Mouse (Mus musculus) c-Kit-positive CD71-positive TER-119-negative erythroid progenitor cells, embryonic 14.5 days (primary cell): Measurements from ENCODE around the gene Slc35a1.
"Not testable (repeated sequence)": the region's sequence is repeated elsewhere in the genome, so short reads cannot be mapped to it uniquely, and the experiment has no call there.

Source experiments
- DNase-seq: peaks from one replicate; pipeline ENCODE4 v3.0.0-alpha.2; 2013; ENCODE audit warnings: low read depth

Slc35a1 gene

DNA sequence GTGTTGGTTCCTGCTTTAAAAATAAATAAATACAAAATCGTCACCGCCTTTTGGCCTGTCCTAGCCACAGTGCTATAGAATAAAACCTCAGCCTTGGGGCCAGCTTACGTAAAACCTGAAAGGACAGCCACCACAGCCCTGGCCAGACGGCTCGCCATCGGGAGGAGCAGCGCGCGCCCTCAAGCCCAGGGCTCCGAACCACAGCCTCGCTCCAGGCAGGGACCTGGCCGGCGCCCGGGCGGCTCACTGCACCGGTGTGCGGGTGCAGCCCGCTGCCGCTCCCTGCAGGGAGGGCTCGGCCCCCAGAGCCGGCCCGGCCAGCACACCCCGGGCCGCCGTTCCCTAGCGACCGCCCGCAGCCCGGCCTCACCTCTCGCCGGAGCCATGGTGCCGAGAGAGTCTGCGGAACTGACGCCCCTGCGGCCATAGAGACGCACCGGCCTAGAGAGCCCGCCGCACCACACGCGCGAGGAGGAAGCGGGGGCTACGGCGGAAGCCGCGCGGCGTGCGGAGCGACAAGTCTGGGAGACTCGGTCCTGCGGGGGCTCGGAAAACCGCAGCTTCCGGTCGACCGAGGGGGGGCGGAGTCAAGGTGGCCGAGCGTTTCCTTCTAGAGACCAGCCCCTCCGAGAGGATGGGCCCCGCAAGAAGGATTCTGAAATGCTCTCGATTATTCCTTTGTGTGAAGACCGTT, at the start of gene Slc35a1:
TSS of gene Slc35a1 (minus strand) at position 565 of the 694 bp plus-strand sequence.
- peak; percentile 78 for DNase-seq

DNA sequence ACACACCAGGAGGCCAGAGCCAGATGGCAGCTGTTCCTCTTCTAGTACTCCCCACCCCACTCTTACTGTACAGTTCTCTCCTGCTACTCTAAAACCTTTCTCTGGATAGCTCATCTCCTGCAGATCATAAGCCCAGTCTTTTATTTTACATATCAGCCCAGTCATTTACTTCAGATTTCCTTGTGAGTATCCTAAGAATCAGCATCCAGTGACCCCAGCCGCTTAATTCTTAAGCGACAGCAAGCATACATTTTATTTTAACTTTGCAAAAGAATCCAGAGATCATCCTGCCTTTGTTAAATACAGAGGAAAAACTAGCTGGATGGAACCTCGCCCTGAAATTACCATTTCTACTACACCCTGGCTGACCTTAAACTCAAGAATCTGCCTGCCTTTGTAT, 47.2 kb upstream of the Slc35a1 start:
- no peak for DNase-seq

DNA sequence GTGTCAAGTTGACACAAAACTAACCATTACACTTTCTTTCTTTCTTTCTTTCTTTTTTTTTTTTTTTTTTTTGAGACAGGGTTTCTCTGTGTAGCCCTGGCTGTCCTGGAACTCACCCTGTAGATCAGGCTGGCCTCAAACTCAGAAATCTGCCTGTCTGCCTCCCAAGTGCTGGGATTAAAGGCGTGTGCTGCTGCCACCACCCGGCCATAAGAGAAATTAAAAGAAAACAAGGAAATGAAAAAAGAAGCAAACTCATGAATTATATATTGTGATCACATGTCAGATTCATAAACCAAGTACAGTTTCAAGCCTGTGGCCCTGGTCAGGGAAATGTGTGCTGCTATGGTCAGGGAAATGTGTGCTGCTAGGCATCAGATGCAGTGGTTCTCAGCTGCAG, 46.2 kb upstream of the Slc35a1 start:
- not testable (repeated sequence) for DNase-seq

DNA sequence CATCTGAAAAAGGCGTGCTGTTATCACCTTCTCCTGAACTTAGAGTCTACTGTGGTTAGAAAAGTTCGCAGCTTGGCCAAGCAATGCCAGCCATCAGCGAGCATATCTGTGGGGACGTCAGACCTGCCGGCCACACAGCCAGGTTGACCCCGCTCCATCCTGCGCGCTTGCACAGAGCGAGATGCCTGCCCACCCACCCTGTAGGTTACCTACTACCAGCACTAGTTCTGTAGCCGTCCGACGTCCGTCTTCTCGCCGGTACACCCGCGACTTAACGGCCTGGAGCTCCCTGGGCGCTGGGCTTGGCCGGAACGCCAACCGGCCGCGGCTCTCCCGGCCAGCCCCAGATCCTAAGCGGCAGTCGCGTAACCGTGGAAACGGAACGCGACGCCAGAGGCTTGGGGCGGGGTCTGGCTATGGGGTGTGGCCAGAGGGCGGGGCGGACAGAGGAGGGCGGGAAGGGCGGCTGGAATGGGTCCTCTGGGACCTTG, 42.7 kb upstream of the Slc35a1 start, which contains the start of gene Cfap206:
TSS of gene Cfap206 (minus strand) at position 356 of the 491 bp plus-strand sequence.
- peak; percentile 44 for DNase-seq

DNA sequence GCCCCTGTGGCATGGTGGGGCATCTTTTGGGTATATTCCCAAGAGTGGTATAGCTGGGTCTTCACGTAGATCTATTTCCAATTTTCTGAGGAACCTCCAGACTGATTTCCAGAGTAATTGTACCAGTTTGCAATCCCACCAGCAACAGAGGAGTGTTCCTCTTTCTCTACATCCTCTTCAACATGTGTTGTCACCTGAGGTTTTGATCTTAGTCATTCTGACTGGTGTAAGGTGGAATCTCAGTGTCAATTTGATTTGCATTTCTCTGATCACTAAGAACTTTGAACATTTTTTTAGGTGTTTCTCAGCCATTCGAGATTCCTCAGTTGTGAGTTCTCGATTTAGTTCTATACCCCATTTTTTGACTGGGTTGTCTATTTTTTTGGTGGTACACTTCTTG, 38.5 kb upstream of the Slc35a1 start:
- not testable (repeated sequence) for DNase-seq

DNA sequence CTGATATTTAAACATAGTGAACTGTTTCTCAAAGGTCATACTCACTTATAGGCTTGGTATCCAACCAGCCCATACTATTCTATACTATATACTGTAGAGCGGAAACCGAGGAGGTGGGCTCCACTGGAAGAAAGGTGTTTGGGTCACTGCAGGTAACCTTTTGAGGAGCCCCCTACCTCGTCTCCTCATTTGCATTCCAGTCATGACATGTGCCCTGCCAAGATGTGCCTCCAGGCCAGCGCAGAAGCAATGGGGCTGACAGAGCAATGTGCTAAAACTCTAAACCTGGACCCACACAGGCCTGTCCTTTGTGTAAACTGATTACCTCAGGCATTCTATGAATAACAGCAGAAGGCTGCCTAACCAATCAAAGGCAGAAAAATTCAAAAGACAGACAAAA, 37.1 kb upstream of the Slc35a1 start:
- no peak for DNase-seq

DNA sequence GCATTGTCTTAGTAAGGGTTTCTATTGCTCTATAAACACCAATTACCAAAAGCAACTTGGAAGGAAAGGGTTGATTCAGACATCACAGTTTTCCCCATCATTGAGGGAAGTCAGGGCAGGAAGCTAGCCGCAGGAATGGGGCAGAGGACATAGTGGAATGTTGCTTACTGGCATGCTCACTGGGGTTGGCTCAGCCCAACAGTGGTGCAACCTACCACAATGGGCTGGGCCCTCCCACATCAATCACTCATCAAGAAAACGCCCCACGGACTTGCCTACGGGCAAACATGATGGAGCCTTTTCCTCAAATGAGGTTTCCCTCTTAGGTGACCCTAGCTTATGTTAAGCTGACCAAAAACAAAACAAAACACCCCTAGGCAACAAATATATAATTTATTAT, 35.9 kb upstream of the Slc35a1 start:
- no peak for DNase-seq

DNA sequence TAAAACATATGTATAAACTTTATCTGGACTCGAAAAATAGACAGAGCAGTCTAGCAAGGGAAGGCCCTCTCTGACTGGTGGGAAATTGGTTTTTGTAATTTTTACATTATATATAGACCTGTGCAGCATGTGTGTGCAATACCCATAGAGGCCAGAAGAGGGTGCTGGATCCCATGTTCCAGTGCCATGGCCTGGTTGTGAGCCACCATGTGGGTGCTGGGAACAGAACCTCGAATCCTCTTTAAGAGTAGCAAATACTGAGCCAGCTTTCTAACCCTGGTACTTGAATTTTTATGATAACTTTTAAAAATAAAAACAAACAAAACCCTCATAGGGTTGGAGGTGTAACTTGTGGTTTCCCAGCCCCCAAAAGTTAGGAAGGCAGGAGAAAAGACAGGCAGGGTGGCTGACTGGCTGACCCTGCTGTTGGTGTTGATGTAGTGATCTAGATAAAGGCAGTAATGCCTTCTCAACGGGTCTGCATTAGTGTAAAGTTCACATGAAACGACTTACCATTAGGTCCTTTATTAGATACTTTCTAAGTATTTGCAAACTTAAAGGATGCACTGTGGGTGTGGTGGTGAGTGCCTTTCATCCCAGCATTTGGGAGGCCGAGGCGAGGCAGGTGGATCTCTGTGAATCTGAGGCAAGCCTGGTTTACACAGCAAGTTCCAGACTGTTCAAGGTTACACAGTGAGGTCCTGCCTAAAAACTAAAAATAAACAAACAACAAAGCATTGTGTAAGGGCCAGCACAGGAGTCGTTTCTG, 33.1 kb upstream of the Slc35a1 start:
- DNase-seq, result no peak

DNA sequence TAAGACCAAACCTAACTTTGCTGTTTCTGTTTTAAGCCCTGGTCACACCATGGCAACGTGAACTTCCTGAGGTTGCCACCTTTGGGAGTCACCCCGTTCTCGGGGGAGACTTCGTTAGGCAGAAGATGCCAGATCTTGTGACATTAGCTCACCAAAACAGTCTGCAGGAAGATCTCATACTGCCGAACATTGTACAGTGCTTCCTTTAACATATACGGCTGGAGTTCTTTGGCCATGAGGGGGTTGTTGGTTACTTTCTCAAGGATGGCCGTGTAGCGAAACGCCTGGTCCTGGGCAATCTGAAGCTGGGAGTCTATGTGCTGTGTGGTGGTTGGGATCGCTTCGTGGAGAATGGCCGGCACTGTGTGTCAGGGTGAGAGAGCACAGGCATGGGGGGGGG, 32.2 kb upstream of the Slc35a1 start:
- no peak for DNase-seq

DNA sequence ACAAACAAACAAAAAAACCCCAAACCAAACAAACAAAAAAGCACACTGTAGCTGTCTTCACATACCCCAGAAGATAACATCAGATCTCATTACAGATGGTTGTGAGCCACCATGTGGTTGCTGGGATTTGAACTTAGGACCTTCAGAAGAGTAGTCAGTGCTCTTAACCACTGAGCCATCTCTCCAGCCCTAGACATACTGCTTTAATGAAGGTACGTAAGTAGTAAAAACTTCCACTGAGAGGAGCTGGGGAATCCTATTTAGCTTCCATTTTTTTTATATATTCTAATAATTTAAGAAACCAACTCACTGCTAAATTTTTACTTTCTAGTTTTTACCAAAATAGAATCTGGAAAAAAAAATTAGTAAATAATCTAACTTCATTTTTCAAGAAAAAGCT, 27.8 kb upstream of the Slc35a1 start:
- no peak for DNase-seq

DNA sequence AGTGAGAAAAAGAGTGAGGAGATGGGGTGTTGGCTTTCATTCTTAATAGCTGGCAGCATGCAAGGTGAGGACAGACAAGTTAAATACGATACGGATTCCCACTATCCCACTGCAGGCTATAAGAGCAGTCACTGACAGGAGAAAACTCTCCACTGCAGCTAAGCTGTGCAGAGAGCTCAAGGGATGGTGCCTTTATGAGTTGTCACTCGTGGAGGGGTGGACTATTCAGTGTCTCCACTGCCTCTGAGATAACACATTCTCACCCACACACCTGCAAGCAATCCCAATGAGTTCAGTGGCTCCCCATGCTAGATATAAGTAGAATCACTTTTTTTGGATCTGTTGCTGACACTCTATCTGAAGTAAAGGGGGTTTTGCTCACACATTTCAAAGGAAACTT, 20.9 kb upstream of the Slc35a1 start:
- DNase-seq, result no peak

DNA sequence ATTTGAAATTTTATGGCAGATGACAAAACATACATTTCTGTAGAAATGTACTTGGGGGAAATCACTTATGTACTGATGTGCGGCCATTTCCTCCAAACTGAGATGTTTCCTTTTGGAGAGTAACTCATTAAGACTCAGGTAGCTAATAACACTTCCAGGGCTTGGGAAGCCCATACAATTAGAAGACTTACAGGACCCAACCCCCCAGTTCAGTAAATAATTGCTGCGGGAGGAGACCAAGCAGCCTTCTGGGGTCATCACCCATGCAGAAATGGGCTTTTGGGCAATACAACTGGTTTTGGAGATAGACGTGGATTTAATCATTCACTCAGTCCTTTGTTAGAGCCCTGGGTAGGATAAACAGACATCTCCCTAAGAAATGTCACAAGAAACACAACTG, 20.0 kb upstream of the Slc35a1 start:
- no peak for DNase-seq

DNA sequence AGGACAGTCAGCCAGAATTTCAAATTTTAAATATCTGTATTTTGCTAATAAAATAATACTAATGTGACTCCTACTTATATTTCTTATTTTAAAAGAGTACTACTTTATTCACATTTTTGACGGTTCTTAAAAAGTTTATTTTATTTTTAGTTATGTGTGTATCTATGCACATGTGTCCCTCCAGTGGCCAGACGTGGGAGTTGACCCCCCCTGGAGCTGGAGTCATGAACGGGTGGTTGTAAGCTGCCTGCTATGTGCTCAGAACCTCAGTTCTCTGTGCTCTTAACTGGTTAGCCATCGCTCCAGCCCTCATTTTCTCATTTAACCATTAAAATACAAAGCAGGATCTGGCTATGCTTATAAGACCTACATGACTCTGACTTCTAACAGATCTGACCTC, 15.8 kb upstream of the Slc35a1 start:
- DNase-seq, result no peak

DNA sequence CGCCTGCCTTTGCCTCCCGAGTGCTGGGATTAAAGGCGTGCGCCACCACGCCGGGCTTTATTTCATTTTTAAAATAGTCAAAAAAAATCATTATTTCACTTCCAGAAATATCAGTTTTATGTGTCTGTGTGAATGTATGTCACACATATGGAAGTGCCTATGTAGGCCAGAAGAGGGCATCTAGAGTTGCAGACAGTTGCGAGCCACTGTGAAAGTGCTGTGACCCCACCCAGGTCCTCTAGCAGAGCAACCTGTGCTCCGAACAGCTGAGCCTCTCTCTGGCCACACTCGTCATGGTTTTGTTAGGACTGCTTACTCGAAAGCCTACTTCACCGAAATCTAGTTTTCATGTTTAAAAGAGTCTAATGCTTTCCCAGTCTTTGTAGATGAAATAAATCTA, 15.0 kb upstream of the Slc35a1 start:
- DNase-seq, result no peak

DNA sequence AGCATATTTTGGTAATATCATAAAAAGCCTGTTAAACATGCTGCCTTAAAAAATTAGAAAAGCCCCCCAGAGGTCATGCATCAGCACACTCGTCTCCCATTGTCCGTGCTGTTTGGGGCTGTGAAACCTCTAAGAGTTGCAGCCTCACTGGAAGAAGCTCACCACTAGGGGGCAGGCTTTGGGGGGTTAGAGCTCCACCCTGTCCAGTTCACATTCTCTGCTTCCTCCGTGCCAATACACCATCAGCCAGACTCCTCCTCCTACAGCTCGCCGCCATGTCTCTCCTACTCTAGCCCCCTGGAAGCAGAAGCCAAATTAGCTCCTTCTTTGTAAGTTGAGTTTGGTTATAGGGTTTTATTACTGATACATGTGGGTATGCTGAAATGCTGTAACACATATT, 14.3 kb upstream of the Slc35a1 start:
- no peak for DNase-seq

DNA sequence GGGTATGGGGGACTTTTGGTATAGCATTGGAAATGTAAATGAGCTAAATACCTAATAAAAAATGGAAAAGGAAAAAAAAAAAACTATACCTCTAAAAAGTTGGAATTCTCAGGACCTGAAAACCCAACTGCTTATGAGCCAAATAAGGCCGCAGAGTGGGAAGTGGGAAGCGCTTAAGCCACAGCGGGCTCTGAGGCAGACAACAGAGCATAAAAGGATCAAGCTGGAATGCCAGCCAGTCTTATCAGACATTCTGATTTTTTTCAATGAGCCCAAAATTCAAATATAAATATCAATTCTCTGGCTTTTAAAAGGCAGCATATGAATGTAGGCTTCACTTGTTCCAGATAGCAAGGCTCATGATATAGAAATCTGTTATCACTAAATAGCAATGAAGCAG, 783 bp upstream of the Slc35a1 start:
- DNase-seq, result no peak

DNA sequence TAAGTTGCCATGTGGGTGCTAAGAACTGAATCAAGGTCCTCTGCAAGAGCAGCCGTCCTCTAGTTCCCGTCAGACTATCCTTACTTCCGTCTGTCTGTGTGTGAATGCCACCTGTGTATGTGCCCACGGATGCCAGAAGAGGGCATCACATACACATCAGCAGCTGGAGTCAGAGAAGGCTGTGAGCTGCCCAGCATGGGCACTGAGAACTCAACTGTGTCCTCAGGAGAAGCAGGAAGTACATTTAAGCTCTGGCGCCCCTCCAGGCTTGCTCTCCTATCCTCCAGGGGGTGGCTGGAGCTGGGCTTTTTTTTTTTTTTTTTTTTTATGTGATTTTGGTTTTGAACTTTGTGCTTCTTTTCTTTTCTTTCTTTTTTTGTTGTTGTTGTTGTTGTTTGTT, 6.7 kb downstream of the Slc35a1 start:
- no peak for DNase-seq

DNA sequence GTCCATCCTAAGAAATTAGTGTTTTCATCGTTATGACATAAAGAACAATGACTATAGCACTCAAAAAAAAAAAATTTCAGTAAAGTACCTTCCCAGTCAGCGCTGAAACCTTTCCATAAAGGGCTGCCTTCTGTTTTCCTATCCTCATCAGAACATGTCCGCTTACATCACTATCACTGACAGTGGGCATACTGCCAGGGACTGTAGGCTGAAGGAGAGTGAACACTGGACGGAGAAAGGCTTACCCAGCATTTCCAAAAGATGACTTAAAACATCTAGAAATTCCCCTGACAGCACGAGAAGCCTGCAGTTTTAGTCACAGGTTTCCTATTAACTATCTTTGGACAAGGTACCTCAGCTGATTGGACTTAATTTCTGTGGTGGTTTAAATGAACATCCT, 13.5 kb downstream of the Slc35a1 start:
- no peak for DNase-seq

DNA sequence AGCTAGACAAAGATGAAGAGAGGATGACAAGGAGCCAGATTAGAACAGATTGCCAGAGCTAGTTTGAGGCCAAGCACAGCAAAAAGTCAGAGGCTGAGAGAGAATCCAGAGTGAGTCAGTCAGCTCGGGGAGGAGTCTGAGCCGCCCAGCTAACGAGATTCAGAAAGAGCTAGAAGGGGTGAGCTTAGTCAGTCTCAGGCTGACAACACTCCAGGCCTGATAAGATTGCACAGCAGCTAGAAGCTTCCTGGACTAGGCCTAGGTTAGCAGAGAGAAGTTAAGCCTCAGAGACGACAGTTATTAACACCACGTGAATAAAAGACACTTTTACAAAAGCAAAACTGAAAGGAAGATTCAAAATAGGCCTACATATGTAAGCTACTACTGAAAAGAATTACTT, 19.3 kb downstream of the Slc35a1 start:
- DNase-seq, result no peak

DNA sequence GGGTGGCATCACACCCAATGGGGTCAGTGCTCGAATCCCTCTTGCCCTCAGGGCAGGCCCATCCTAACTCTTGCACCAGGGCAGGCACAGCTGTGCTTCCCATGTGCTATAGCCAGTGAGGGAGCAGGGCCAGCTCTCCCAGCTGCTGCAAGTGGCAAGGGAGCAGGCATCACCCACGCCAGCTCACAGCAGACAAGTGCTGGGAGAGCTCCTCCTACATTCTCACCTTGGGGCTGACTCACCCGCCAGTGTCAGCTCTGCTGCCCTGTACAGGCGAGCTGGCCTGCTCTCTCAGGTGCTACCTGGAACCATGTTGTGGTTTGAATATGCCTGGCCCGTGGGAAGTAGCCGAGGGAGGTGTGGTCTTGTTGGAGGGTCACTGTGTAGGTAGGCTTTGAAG, 25.3 kb downstream of the Slc35a1 start:
- no peak for DNase-seq

DNA sequence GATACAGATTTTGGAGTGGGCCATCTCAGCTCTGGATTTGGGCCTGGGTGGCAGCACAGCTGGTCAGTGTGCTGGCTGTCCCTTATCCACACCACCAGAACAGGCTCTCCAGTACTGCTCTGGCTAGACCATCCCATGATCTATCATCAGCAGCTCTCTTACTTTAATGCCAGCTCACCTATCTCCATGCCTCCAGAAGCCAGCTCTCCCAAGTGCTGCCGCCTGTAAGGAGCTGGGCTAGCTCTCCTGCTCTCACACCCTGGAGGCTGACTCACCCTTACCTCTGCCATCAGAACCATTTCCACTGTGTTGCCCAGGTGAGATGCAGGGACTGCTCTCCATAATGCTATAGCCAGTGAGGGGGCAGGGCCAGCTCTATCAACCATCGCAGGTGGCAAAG, 25.7 kb downstream of the Slc35a1 start:
- DNase-seq, result no peak

DNA sequence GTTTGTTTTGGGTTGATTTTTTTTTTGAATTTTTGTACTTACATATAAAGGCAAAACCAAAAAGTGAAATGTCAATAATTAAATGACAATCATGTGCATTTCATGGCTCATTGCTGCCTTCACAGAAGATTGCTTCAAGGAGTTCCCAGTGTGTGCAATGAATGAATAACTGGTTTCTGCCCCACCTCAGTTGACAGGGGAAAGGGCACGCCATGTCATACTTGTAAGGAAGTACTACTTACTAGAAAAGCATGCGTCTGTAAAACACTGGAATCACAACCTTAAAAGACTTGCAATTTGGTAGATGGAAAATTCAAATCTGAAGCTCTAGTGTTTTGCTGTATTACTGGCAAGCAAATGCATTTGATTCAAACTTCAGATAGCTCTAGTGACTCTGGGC, 28.2 kb downstream of the Slc35a1 start:
- DNase-seq, result no peak

DNA sequence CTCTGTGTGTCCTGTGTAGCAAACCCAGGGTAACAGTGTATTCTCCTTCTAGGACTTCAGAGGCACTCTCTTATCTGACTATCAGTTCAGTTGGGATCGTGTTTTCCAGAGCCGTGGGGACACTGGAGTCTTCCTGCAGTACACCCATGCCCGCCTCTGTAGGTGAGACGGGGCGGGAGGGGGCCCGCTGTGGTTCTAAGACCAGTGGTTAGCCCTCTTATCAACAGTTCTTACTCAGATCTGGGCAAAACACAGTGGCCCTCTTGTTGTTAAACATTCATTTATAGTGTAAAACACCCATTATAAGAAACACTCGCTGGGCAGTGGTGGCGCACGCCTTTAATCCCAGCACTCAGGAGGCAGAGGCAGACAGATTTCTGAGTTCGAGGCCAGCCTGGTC, 31.1 kb downstream of the Slc35a1 start:
- DNase-seq, result no peak

DNA sequence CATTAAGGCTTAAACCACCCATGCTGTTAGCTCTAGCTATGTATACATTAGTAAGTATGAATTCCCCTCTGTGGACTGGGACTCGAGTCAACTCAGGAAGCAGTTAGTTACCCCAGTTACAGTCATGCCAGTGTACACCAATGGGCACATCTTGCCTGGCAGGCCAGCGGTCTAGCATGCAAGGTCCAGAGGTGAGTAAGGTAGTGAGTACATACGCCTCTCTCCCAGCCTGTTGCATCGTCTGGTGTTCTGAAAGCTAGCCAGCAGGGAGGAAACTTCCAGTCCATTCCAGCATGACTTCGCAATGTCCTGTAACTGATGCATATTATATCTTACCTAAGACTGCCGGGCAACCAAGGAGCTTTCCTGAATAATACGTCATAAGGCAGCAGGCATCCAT, 34.1 kb downstream of the Slc35a1 start:
- no peak for DNase-seq
